Mouse (Mus musculus) left cerebral cortex, adult 6 months (tissue): ENCODE results near the gene Slc43a2. TPM values are rescaled to one million over a fixed set of nuclear protein-coding genes. Genes with fewer than 3 reads are reported as not detected.

ENCODE experiments used
- long read RNA-seq, 2 experiments: library from polyadenylated mRNA; unstranded; transcript quantifications; one replicate each; pipeline ENCODE4 v2.0.0; 2019 to 2020
- polyA plus RNA-seq: library from polyadenylated mRNA; unstranded; fragments of <200 nt; fragmentation: Nextera tagmentation; gene quantifications from 2 replicates; pipeline ENCODE4 v1.2.3, GENCODE M21; 2021

Slc43a2 gene
- polyA plus RNA-seq: 13.6 and 19.1 TPM in 2 replicates
- long read RNA-seq, experiment 1, full-length matches to known transcripts: 13 of 184 reads
- long read RNA-seq, experiment 1, partial matches to known transcripts: 13 of 184 reads
- long read RNA-seq, experiment 1, other reads (novel, unspliced or antisense): 158 of 184 reads
- long read RNA-seq, experiment 2, full-length matches to known transcripts: 3 of 66 reads
- long read RNA-seq, experiment 2, partial matches to known transcripts: 4 of 66 reads
- long read RNA-seq, experiment 2, other reads (novel, unspliced or antisense): 59 of 66 reads

DNA sequence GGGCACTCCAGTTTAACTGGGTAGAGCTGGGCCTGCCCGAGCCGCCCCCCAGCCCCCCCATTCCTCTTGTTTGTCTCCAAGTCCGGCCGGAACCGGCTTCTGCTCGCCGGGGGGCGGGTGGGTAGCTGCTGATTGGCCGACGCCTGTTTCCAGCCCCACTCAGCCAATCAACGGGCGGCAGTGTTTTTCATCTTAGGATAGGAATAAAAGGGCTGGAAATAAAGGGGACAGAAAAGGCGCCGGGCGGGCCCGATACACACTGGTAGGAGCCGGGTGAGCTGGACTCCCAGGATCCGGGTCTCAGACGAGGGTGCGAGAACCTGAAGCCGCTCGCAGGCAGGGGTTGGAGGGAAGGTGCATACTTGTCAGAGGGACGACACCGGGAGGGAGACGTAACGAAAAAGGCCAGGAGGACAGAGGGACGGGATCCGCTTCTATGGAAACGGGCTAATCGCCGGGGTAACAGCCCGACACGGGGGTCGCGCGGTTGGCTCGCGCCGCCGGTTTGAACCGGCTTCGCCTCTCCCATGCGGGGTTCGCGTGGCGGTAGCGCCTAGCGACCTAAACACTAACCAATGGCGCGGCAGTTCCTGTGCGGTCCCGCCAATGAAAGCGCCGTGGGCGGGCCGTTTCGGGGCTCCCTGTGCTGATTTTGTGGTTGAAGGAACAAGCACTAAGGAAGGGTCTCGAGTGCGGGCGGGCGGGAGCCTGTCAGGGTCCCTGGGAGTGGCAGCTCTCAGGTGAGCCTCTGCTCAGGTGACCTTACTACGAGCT is at the start of gene Slc43a2:
Gene Slc43a2 (plus strand): TSS at position 226 of the 774 bp plus-strand sequence.

DNA sequence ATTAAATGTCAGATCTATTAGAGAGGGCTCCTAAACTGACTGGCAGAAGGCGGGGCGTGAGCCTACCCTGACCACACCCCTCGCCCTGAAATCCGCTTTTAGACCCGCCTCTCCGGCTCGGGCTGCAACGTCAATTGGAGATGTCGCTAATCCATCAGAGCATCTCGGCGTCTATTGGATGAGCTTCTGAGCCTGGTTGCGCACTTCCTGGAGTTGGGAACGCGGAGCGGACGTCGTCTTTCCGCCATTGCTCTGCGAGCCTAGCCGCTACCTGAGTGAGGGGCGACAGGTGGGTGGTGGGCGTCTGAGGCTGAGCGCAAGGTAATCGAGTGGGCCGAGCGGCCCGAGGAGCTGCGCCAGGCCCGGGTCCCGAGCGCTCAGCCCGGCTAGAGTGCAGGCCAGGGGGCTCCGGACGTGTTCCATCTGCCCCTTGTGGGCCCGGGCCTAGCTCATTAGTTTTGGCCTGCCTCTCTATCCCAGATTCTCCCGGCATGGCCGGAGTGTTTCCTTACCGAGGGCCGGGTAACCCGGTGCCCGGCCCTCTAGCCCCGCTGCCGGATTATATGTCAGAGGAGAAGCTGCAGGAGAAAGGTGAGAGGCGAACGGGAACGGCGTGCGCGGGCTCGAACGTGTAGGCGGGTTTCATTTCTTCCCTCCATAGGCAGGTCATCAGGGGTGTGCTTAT is 44.8 kb upstream of the Slc43a2 start, which contains the start of gene Prpf8:
Gene Prpf8 (plus strand): TSS at position 216 of the 685 bp plus-strand sequence.

DNA sequence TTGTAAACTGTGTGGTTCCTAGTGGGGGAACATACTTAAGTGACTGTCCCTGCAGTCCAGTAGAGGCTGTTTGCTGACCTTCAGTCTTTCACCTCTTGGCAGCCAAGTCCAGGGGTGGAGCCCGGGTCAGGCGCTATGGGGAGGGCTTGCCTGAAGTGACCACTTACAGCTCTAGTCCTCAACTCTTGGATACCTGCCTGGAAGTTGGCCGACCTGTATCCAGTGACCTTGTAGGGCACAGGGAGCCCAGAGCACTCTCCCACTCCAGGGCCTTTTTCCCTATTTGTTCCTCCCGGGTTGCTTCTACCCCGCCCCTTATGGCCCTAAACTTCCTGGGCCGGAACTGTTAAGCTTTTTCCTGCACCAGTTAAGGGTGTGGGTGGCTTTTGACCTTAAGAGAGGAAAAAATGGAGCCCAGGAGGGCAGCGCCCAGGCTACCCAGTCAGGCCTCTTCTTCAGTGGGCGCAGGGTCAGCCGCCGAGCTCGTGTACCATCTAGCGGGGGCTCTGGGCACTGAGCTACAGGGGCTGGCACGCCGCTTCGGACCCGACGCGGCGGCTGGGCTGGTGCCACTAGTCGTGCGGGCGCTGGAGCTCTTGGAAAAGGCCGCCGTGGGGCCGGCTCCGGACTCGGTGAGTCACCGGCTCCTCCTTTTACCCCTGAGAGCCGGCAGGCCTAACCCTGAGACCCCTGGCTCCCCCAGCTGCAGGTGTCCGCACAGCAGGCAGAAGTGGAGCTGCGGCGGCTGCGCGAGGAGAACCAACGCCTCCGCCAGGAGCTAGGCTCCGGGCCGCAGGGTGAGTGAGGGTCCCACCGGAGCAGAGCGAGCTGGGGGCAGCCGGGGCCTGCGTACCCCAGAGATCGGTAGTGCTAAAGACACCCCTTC is 21.5 kb upstream of the Slc43a2 start, which contains the start of gene Rilp:
Gene Rilp (plus strand): TSS at position 354 of the 886 bp plus-strand sequence.

DNA sequence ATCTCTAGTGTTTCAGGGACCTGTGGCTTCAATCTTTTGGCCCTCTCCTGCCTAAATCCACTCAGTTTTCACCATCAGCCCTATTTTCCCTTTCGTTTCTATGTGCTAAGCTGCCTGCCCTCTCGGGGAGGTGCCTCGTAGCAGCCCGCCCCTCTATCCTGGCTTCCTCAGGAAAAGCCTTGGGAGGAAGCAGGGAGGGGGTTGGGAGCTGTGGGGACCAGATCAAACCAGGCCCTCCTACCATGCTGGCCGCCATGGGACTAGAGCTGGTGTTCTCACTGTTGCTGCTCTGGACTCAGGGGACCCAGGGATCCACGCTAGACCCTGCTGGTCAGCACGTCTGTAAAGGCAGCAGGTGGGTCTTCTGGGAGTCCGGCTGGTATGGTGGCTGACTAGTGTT is 18.2 kb upstream of the Slc43a2 start, which contains the start of gene Scarf1:
Gene Scarf1 (plus strand): TSS at position 205 of the 400 bp plus-strand sequence.

DNA sequence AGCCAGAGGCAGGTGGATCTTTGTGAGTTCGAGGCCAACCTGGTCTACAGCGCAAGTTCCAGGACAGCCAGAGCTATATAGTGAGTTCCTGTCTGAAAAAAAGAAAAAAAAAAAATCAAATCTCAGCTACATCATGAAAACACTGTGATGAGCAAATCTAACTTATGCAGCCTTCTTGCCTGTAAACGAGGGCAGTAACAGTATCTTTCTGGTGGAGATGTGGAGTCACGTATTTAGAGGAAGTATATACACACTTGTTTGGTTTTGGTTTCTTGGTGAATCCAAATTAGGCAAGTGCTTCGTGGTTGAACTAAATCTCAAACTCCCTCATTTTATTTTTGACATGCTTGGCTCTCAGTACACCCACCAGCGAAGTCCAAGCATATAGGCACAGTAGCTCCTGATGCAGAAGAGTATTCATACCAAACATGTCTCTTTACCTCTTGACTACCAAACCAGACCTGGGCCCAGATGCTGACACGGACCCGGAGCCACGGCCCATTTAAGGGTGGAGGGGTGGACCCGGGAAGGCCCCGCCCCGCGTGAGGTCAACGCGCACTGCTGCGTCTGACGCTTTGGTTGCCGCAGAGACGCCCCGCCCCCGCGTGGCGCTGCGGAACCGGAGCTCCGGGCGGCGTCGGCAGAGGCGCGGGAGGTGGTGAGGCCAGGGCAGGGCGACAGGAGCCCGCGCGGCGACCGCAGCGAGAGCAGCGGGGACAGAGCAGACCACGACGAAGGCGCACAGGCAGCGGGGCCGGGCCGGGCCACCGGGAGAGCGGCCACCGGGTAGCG is 56.2 kb downstream of the Slc43a2 start, which contains the start of gene Pitpna:
Gene Pitpna (plus strand): TSS at position 605 of the 792 bp plus-strand sequence.

Other genes starting within 250 kb of the Slc43a2 start
- gene Rpa1, start 183.4 kb upstream of the Slc43a2 start, polyA plus RNA-seq: 28.0 and 28.8 TPM in 2 replicates
- gene Smyd4, start 183.3 kb upstream of the Slc43a2 start, polyA plus RNA-seq: 8.9 and 9.5 TPM in 2 replicates
- 6.5 and 8.4 TPM in 2 replicates for gene Serpinf1, start 109.0 kb upstream of the Slc43a2 start, polyA plus RNA-seq
- gene Serpinf2, start 92.1 kb upstream of the Slc43a2 start, polyA plus RNA-seq: 0.05 TPM in 1 of 2 replicates, not detected in the other
- 2.9 and 3.3 TPM in 2 replicates for gene Wdr81, start 77.0 kb upstream of the Slc43a2 start, polyA plus RNA-seq
- gene Tlcd2, start 70.0 kb upstream of the Slc43a2 start, polyA plus RNA-seq: 0.80 and 0.99 TPM in 2 replicates
- 12.1 and 13.6 TPM in 2 replicates for gene Prpf8, start 44.9 kb upstream of the Slc43a2 start, polyA plus RNA-seq
- 2.5 and 2.6 TPM in 2 replicates for gene Rilp, start 21.6 kb upstream of the Slc43a2 start, polyA plus RNA-seq
- 1.2 and 1.3 TPM in 2 replicates for gene Scarf1, start 18.2 kb upstream of the Slc43a2 start, polyA plus RNA-seq
- 23.7 and 133 TPM in 2 replicates for gene Pitpna, start 56.4 kb downstream of the Slc43a2 start, polyA plus RNA-seq
- 15.7 and 21.9 TPM in 2 replicates for gene Inpp5k, start 99.3 kb downstream of the Slc43a2 start, polyA plus RNA-seq
- gene Myo1c, start 118.8 kb downstream of the Slc43a2 start, polyA plus RNA-seq: 2.4 and 3.5 TPM in 2 replicates
- 20.3 and 55.9 TPM in 2 replicates for gene Crk, start 147.6 kb downstream of the Slc43a2 start, polyA plus RNA-seq
- gene Ywhae, start 201.2 kb downstream of the Slc43a2 start, polyA plus RNA-seq: 792 and 815 TPM in 2 replicates